Mouse (Mus musculus) cerebellum, adult 11-12 months (tissue): ENCODE results near the gene Astn1.

ENCODE experiments used
- DNase-seq: peaks from one replicate; pipeline ENCODE4 v3.0.0; 2022

Astn1 gene

GRCm38 (mm10) chr1:158545095-158545494, 183.0 kb downstream of the Astn1 start:
- DNase-seq, result no peak

- DNase-seq, result no peak
These were observed 184.4 kb downstream of the Astn1 start for GRCm38 (mm10) chr1:158546513-158546912.

- DNase-seq, result peak; percentile 18
These were observed 185.6 kb downstream of the Astn1 start for GRCm38 (mm10) chr1:158547592-158548211.

- DNase-seq, result no peak
These were observed 186.2 kb downstream of the Astn1 start for GRCm38 (mm10) chr1:158548319-158548718.

- DNase-seq, result no peak
These were observed 187.5 kb downstream of the Astn1 start for GRCm38 (mm10) chr1:158549616-158550015.

GRCm38 (mm10) chr1:158551951-158552350, 189.9 kb downstream of the Astn1 start:
- no peak for DNase-seq

GRCm38 (mm10) chr1:158553341-158553740, 191.3 kb downstream of the Astn1 start:
- DNase-seq, result no peak

- no peak for DNase-seq
These were observed 192.0 kb downstream of the Astn1 start for GRCm38 (mm10) chr1:158554020-158554505.

- DNase-seq, result no peak
These were observed 211.1 kb downstream of the Astn1 start for GRCm38 (mm10) chr1:158573168-158573567.

- DNase-seq, result no peak
These were observed 211.5 kb downstream of the Astn1 start for GRCm38 (mm10) chr1:158573597-158573996.

- no peak for DNase-seq
These were observed 213.9 kb downstream of the Astn1 start for GRCm38 (mm10) chr1:158575997-158576396.

- no peak for DNase-seq
These were observed 219.7 kb downstream of the Astn1 start for GRCm38 (mm10) chr1:158581806-158582205.

- DNase-seq, result no peak
These were observed 226.8 kb downstream of the Astn1 start for GRCm38 (mm10) chr1:158588903-158589302.

GRCm38 (mm10) chr1:158596726-158597448, 234.8 kb downstream of the Astn1 start:
- DNase-seq, result peak; percentile 9

- DNase-seq, result no peak
These were observed 235.9 kb downstream of the Astn1 start for GRCm38 (mm10) chr1:158597996-158598395.

- no peak for DNase-seq
These were observed 237.4 kb downstream of the Astn1 start for GRCm38 (mm10) chr1:158599435-158599834.

- DNase-seq, result no peak
These were observed 241.0 kb downstream of the Astn1 start for GRCm38 (mm10) chr1:158603056-158603455.

- DNase-seq, result no peak
These were observed 242.1 kb downstream of the Astn1 start for GRCm38 (mm10) chr1:158604149-158604548.

- no peak for DNase-seq
These were observed 243.5 kb downstream of the Astn1 start for GRCm38 (mm10) chr1:158605597-158605996.

- DNase-seq, result no peak
These were observed 244.3 kb downstream of the Astn1 start for GRCm38 (mm10) chr1:158606324-158606723.

- no peak for DNase-seq
These were observed 245.1 kb downstream of the Astn1 start for GRCm38 (mm10) chr1:158607201-158607600.

- no peak for DNase-seq
These were observed 253.1 kb downstream of the Astn1 start for GRCm38 (mm10) chr1:158615202-158615601.

- DNase-seq, result no peak
These were observed 255.9 kb downstream of the Astn1 start for GRCm38 (mm10) chr1:158617943-158618342.

- DNase-seq, result no peak
These were observed 270.9 kb downstream of the Astn1 start for GRCm38 (mm10) chr1:158632935-158633334.
